Mouse (Mus musculus) heart, embryonic 13.5 days (tissue): ENCODE measurements around the gene Fermt3. TPM values are rescaled to one million over a fixed set of nuclear protein-coding genes. Genes with fewer than 3 reads are reported as not detected.
"Not testable (repeated sequence)": the region's sequence is repeated elsewhere in the genome, so short reads cannot be mapped to it uniquely, and the experiment has no call there.

Experiments used
- ATAC-seq: fragments of 200-750 bp; cut with Nextera tagmentation; 2 replicates; pipeline ENCODE4 v1.8.0; 2017; ENCODE audit warnings: moderate TSS enrichment; ENCODE audit not compliant: insufficient number of reproducible peaks, low FRiP score, low TSS enrichment; ENCODE audit errors: extremely low read depth
- H3K27ac ChIP-seq: fragments of 300-500 bp; sonication (generic); replicated peaks from 2 replicates; pipeline ENCODE4 v1.5.1; 2015; ENCODE audit warnings: moderate library complexity, mild to moderate bottlenecking, inconsistent platforms
- H3K27me3 ChIP-seq: fragments of 300-500 bp; sonication (generic); replicated peaks from 2 replicates; pipeline ENCODE4 v1.6.1; 2015; ENCODE audit warnings: mild to moderate bottlenecking, inconsistent platforms
- H3K36me3 ChIP-seq: fragments of 300-500 bp; sonication (generic); 2 replicates; pipeline ENCODE4 v1.6.1; 2015; ENCODE audit warnings: mild to moderate bottlenecking, inconsistent platforms
- H3K4me1 ChIP-seq: fragments of 300-500 bp; sonication (generic); 2 replicates; pipeline ENCODE4 v1.6.1; 2015; ENCODE audit warnings: inconsistent platforms
- H3K4me2 ChIP-seq: fragments of 300-500 bp; sonication (generic); 2 replicates; pipeline ENCODE4 v1.6.1; 2015; ENCODE audit warnings: inconsistent platforms, mild to moderate bottlenecking, moderate library complexity
- H3K4me3 ChIP-seq: fragments of 300-500 bp; sonication (generic); 2 replicates; pipeline ENCODE4 v1.5.1; 2015; ENCODE audit warnings: moderate library complexity, mild to moderate bottlenecking, inconsistent platforms
- H3K9ac ChIP-seq: fragments of 300-500 bp; sonication (generic); 2 replicates; pipeline ENCODE4 v1.6.1; 2015; ENCODE audit warnings: inconsistent platforms, mild to moderate bottlenecking, moderate library complexity
- H3K9me3 ChIP-seq: fragments of 300-500 bp; sonication (generic); 2 replicates; pipeline ENCODE4 v1.6.1; 2016; ENCODE audit warnings: inconsistent platforms
- WGBS: fragments of 180-500 bp; shearing (Covaris S2); methylation state at CpG from one replicate; pipeline ENCODE4 v1.1.7; 2015; ENCODE audit warnings: mixed read lengths; 5-methylcytosine and 5-hydroxymethylcytosine counted together
- polyA plus RNA-seq: library from polyadenylated mRNA; unstranded; fragments of >200 nt; fragmentation: Nextera tagmentation; extraction: Ambion mirVana; gene quantifications from 2 replicates; pipeline ENCODE4 v1.2.1, GENCODE M21; 2015

Gene Fermt3
- polyA plus RNA-seq, 1 experiment from 2014 or later = 8.1 TPM

DNA sequence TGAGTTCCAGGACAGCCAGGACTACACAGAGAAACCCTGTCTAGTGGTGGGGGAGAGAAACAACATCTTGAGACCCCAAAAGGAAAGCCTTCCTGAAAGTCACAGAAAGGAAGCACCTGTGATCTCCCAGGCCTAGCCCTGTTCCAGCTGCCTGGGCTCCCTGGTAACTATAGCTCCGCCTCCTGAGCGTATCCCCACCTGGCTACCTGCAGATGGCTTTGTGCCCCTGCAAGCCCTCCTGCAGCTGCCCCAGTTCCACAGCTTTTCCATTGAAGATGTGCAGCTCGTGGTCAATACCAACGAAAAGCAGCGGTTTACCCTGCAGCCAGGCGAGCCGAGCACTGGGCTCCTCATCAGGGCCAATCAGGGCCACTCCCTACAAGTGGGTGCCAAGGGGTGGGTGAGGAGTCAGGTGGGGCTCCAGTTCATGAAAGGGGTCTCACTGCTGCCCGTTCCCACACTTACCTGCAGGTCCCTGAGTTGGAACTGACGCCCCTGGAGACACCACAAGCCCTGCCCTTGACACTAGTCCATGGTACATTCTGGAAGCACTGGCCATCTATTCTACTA, 21.5 kb downstream of the Fermt3 start:
- Histone ChIP-seq H3K27me3 (no peaks in the 10 kb centered on the region), H3K27ac (no peak overlapping the region), H3K4me2 (no peak overlapping the region), H3K4me3 (no peak overlapping the region), H3K9me3 (no peaks in the 10 kb centered on the region), H3K36me3 (peaks cover 26% of the 10 kb centered on the region), H3K4me1 (peaks cover 36% of the 10 kb centered on the region), H3K9ac (no peak overlapping the region)
- 87% methylated on average over 9 of the region's 9 CpGs for WGBS
- ATAC-seq = no peak

DNA sequence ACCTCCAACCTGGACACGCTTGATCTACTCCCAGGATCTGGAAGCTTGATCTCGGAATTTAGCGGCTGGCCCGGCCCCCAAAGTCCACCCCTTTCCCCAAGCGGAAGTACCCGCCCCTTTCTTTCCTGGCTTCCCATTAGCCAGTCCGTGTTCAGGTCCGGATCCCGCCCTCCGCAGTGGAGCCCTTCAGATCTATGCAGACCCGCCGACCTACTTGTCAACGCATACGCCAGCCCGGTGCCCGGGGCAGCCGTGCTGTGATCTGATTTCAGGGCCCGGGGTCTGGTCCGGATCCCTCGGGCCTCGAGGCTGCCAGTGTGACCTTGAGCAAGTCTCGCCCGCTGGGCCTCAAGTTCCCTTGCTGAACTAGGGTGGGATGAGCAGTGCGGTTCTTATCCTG, 23.3 kb downstream of the Fermt3 start, which contains the start of the genes Nudt22 and Trpt1:
Nudt22 (minus strand) TSS at position 112 of the 400 bp plus-strand sequence.
Trpt1 (plus strand) TSS at position 126 of the 400 bp plus-strand sequence.
- WGBS = 1% methylated on average over 24 of the region's 24 CpGs
- ATAC-seq = peak; percentile 56; the same call in 1 of the 2 replicates
- Histone ChIP-seq H3K27me3 (no peaks in the 10 kb centered on the region), H3K36me3 (peaks cover 26% of the 10 kb centered on the region), H3K4me1 (peaks cover 43% of the 10 kb centered on the region), H3K9me3 (no peaks in the 10 kb centered on the region), H3K4me3 (peak within 1 kb of the TSS; percentile 71), H3K27ac (peak within 1 kb of the TSS; percentile 88), H3K9ac (peak within 1 kb of the TSS; percentile 92), H3K4me2 (peak within 1 kb of the TSS; percentile 89)

DNA sequence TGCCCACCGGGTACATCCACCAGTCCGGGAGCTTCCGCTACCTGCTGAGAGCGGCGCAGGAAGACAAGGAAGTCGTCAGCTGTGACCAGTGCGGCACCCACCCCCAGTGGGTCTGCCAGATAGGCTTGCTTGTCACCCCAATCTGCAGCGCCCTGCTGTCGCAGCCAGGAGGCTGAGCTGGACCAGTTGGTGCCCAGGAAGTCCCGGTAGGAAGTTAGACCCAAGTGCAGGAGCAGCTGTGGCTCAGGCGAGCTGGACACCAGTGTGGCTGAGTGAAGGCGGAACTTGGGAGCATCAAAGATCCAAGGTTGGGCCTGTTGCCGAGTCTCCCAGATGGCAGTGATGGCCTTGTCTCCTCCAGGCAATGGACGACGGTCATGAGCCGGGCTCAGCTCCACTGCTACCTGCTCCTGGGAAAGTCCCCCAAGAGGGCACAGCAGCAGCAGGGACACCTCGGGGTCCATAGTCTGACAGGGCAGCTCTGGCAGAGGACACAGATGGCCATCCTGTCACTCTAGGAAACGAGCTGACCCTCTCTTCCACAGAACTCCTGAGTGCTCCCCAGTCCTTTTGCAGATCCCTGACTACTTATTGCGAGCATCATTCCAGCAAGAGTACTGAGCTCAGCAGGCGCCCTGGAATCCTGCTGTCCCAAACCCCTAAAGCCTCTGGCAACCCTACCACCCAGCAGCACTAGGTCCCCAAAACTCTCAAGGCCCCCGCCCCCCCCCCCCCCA, 23.8 kb downstream of the Fermt3 start:
- Histone ChIP-seq H3K4me2 (peak overlapping the region; percentile 89), H3K4me1 (peaks cover 43% of the 10 kb centered on the region), H3K27me3 (no peaks in the 10 kb centered on the region), H3K36me3 (peaks cover 24% of the 10 kb centered on the region), H3K9ac (peak overlapping the region; percentile 92), H3K9me3 (no peaks in the 10 kb centered on the region), H3K27ac (peak overlapping the region; percentile 88), H3K4me3 (peak overlapping the region; percentile 71)
- ATAC-seq = no peak
- WGBS = 42% methylated on average over 21 of the region's 21 CpGs

DNA sequence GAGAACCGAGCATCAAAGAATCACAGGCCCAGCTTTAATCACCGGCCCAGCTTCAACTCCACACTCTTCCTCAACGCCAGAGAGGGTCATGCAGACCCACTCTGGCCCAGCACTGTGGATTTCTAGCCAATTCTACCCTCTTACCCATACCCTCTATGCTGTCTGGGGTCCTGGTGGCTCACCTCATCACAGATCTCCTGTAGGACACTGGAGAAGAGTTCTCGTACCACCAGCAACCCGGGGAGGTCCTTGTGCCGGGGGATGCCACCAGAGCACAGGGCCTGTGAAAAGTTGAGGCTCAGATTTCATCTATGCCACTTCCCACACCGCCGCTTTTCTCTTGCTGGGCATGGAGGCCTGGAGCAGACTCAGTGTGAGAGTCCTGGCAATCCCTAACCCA, 24.8 kb downstream of the Fermt3 start:
- peak overlapping the region; percentile 89 for H3K4me2 ChIP-seq
- peaks cover 43% of the 10 kb centered on the region for H3K4me1 ChIP-seq
- peak overlapping the region; percentile 92 for H3K9ac ChIP-seq
- H3K9me3 ChIP-seq = no peaks in the 10 kb centered on the region
- no peak for ATAC-seq
- H3K36me3 ChIP-seq = peaks cover 15% of the 10 kb centered on the region
- H3K27me3 ChIP-seq = no peaks in the 10 kb centered on the region
- 78% methylated on average over 8 of the region's 8 CpGs for WGBS
- peak overlapping the region; percentile 71; the same call in 1 of the 2 replicates for H3K4me3 ChIP-seq
- H3K27ac ChIP-seq = no peak overlapping the region

DNA sequence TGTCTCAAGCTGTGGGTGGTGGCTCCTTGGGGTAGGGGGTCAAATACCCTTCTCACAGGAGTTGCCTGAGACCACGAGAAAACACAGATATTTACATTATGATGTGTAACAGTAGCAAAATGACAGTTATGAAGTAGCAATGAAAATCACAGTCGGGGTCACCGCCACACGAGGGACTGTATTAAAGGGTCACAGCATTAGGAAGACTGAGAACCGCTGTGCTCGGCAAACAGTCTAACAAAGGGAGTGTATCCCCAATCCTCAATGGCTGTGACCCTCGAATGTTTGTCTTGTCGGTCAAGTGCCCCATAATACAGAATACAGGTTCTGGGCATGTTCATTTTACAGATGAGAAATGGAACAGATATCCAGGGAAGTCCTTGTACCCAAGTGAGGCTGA, 25.3 kb downstream of the Fermt3 start:
- no peaks in the 10 kb centered on the region for H3K9me3 ChIP-seq
- H3K4me3 ChIP-seq = no peak overlapping the region; the same call in 1 of the 2 replicates
- H3K9ac ChIP-seq = no peak overlapping the region
- peaks cover 15% of the 10 kb centered on the region for H3K36me3 ChIP-seq
- no peak for ATAC-seq
- peaks cover 43% of the 10 kb centered on the region for H3K4me1 ChIP-seq
- no peaks in the 10 kb centered on the region for H3K27me3 ChIP-seq
- 83% methylated on average over 8 of the region's 8 CpGs for WGBS
- H3K27ac ChIP-seq = no peak overlapping the region
- H3K4me2 ChIP-seq = no peak overlapping the region

DNA sequence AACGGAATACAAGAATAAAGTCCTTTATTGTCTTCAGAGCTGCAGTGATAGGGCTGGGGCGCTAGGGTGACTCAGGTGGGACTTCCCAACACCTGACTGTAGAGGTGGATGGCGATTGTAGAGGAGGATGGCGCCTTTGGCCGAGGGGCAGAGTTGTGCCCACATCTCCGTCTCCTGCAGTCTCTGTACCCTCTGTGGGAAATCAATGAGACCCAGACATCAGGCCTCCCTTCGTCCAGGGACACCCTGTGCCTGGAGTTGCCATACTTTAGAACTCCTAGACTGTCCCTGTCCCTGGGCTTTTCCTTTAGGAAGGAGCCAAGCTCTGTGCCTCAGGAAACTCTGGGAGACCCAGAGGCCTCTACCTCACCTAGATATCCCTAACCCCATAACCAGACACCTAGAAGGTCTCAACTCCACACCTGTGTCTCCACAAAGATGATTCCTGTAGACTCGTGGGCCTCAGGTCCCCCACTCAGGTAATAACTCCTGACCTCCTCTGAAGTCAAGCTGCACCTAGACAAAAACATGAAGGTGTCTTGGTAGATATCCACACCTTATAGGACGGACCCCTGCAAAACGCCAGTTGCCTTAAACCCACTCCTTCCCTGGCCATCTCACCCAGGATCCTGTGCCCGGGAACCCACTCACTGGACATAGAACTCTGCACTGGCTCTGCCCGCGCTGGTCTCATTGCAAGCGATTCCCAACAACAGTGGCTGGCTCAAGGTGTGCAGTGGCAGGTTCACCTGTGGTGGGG, 26.1 kb downstream of the Fermt3 start:
- H3K9me3 ChIP-seq = no peaks in the 10 kb centered on the region
- peak overlapping the region; percentile 76 for H3K27ac ChIP-seq
- peaks cover 45% of the 10 kb centered on the region for H3K4me1 ChIP-seq
- no peaks in the 10 kb centered on the region for H3K27me3 ChIP-seq
- H3K4me3 ChIP-seq = peak overlapping the region; percentile 64
- ATAC-seq = no peak
- peak overlapping the region; percentile 92 for H3K4me2 ChIP-seq
- H3K36me3 ChIP-seq = peaks cover 7% of the 10 kb centered on the region
- WGBS = 60% methylated on average over 14 of the region's 14 CpGs
- H3K9ac ChIP-seq = peak overlapping the region; percentile 86

DNA sequence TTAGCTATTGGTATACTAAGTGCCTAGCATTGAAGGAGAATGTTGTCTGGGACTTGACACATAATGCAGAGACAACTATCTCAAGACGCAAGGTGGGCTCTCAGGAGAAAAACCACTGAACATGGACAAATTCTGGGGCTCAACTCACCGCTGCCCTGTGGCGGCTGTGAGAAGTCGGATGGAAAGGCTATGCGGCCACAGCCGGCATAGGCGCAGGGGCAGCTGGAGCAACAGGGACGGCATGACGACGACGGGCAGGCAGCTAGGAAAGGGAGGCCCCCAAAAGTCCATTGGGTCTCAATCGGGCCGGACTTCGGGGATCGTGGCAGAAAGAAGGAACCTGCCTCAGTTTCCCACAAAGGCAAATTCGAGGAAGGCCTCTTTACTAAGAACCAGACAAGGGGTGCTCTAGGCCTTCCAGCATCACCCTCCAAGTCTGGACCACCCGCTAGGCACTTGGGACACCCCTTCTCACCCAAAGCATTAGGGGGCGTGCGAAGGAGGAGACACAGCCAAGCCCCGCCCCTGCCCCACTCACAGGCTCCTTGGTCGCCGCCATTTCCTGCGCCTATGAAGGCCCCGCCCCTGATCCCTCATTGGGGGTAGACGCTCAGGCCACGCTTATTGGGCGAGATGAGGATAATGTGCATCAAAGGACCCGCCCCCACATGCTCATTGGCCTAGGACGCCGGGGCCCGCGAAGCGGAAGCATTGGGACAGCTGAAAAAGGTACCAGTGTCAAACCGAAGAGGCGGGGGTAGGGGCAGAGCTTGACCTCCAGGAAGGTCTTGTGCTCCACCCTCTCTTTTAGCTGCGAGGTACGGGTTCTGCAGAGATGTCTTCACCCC, 27.0 kb downstream of the Fermt3 start, which contains the start of gene Dnajc4:
Dnajc4 (minus strand) TSS at position 562 of the 848 bp plus-strand sequence.
- Histone ChIP-seq H3K27me3 (no peaks in the 10 kb centered on the region), H3K4me1 (peaks cover 49% of the 10 kb centered on the region), H3K27ac (peak within 1 kb of the TSS; percentile 76), H3K4me3 (peak within 1 kb of the TSS; percentile 64), H3K4me2 (peak within 1 kb of the TSS; percentile 92), H3K36me3 (peaks cover 5% of the 10 kb centered on the region; the same call in 1 of the 2 replicates), H3K9me3 (no peaks in the 10 kb centered on the region), H3K9ac (peak within 1 kb of the TSS; percentile 92)
- WGBS = 1% methylated on average over 37 of the region's 37 CpGs
- peak; percentile 85 for ATAC-seq

DNA sequence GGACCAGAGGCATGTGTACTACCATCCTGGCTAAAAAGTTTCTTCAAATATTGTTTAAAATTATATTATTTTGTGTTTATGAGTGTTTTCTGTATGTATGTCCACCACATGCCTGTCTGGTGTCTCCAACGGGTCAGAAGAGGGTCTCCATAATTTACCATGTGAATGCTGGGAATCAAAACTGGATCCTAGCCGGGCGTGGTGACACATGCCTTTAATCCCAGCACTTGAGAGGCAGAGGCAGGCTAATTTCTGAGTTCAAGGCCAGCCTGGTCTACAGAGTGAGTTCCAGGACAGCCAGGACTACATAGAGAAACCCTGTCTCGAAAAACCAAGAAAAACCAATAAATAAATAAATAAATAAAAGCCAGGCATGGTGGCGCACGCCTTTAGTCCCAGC, 28.1 kb downstream of the Fermt3 start:
- not testable (repeated sequence) for ATAC-seq, H3K27ac ChIP-seq, H3K36me3 ChIP-seq, H3K9me3 ChIP-seq, H3K27me3 ChIP-seq
- H3K4me1 ChIP-seq = peaks cover 46% of the 10 kb centered on the region
- H3K4me3 ChIP-seq = peak overlapping the region; percentile 64; the same call in 1 of the 2 replicates
- H3K9ac ChIP-seq = peak overlapping the region; percentile 92; the same call in 1 of the 2 replicates
- 85% methylated on average over 6 of the region's 6 CpGs for WGBS
- peak overlapping the region; percentile 92 for H3K4me2 ChIP-seq

DNA sequence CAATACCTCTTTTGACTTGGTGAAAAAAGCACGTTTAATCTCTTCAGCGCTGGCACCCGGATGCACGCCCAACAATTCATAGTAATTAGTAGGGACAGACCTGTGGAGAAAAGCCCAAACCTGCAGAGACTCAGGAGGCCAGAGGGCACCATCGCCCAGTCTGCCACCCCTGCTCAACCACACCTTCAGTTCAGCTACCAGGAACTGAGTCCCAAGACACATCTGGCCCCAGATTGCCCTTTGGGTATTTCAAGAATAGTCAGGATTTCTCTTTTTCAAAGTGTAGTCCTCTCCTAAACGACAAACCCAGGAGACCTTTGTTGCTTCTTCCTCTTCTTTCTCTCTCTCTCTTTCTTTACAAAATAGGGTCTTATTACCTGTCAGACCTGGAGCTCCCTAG, 28.6 kb downstream of the Fermt3 start:
- Histone ChIP-seq H3K9me3 (no peaks in the 10 kb centered on the region), H3K27ac (no peak overlapping the region), H3K27me3 (no peaks in the 10 kb centered on the region), H3K4me2 (no peak overlapping the region), H3K9ac (no peak overlapping the region), H3K4me1 (peaks cover 50% of the 10 kb centered on the region), H3K4me3 (no peak overlapping the region), H3K36me3 (peaks cover 10% of the 10 kb centered on the region)
- WGBS = 94% methylated on average over 6 of the region's 6 CpGs
- ATAC-seq = no peak

DNA sequence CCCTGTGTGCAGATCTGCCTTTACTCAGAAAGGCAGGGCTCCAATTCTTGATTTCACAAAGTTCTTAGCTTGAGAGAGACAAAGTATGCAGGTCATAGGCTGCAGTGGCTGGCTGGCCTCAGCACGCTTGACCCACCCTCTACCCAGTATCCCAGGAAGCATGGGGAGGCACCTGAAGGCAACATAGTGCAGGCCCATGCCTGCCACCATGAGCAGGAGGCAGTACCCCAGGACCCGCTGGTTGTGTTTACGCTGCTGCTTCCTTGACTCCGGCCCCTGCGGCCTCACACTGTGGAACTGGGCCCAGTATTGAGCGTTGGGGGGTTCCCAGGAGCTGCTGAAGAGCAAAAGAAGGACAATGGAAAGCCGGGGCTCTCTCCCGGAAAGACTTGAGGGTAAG, 30.0 kb downstream of the Fermt3 start:
- no peak overlapping the region for H3K9ac ChIP-seq
- ATAC-seq = no peak
- peaks cover 46% of the 10 kb centered on the region for H3K4me1 ChIP-seq
- H3K4me2 ChIP-seq = no peak overlapping the region
- no peak overlapping the region for H3K4me3 ChIP-seq
- peaks cover 23% of the 10 kb centered on the region for H3K36me3 ChIP-seq
- no peak overlapping the region for H3K27ac ChIP-seq
- WGBS = 86% methylated on average over 8 of the region's 8 CpGs
- no peaks in the 10 kb centered on the region for H3K27me3 ChIP-seq
- H3K9me3 ChIP-seq = no peaks in the 10 kb centered on the region
